Mouse (Mus musculus): ENCODE results near the gene Tmem262.

DNA sequence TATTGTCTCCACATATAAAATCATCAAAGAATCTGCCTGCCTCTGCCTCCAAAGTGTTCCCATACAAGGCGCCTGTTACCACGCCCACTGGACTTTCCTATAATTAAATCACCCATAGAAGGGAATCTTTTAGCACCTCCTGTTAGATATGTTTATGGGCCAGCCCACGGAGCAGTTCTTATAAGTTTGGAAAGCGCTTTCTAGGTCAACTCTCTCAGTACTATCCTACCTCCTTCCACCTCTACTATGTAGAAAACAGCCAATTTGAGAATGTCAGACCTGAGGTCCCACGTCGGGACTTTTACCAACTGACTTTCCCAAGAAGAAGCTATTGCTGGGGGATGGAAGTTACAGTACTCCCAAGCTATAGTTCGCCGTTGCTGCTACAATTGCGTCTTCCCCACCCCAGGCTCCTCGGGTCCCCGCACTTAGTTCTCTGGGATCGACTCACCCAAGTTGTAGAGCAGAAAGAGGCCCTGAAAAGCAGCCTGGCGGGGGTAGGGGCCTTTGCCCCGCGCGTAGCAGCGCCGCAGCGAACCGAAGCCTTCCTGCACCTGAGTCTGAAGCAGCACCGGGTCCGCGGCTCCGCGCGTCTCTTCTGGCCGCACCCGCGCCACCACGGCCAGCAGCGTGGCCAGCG lies 37.6 kb downstream of the Tmem262 start:
- TF ChIP-seq CTCF (IDR thresholded peaks at IDR 0.05), result no peak
- TF ChIP-seq EP300 (IDR thresholded peaks at IDR 0.05), result no peak
